Mouse (Mus musculus) lung, postnatal 36 days (tissue): ENCODE results near the gene Nr2c2ap.
A peak's percentile ranks its signal among the peaks of the same experiment; 100 is the strongest.

Experiments
- DNase-seq: peaks from one replicate; pipeline ENCODE4 v3.0.0; 2022; ENCODE audit warnings: mixed read lengths

The Nr2c2ap gene

DNA sequence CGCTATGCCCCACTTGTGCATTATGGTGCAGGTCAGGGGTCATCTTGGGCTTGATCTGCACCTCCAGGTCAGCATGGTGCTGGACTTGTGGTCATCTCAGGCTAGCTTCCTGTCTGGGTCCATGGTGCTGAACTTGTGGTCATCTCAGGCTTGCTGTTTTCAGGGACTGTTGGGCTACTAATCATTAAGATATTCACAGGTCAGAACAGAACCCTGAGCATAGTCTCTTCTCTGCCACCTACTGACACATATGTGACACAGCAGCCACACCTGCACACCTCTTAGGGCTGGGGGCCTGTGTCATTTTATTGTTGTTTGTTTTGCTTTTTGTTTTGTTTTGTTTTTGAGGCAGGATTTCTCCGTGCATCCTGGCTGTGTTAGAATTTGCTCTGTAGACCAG lies 8.3 kb upstream of the Nr2c2ap start:
- DNase-seq: peak; percentile 17

DNA sequence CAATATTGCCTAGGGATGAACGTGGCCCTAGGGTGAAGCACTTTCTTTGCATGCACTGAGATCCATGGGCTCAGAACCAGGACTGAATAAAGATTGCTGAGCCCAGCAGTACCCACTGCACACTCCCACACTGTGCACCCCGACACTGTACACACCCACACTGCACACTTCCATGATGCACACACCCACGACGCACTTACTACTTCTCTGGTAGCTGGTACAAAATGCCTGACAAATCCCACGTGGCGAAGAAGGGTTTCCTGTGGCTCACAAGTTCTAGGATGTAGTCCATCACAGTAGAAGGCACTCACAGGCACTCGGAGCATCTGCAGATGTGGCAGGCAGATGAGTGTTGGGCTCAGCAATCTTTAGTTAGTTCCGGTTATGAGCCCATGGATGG lies 6.1 kb upstream of the Nr2c2ap start:
- no peak for DNase-seq

DNA sequence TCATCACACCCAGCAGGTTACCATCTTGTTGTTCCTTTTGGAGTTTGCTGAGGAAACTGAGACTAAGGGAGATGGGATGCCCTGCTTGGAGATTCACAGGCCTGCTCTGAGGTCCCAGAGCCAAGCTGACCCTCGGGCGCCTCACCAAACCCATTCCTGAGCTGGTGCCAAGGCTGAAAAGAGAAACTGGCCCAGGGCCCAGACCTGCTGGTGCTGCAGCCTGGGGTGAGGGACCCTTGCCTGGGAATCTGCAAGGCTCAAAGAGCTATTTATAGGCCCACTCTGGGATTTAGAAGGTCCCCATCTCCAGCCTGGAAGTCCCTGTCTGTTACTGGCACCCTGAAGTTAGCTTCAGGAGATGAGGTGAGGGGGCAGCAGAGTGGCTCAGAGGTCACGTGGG lies 2.7 kb upstream of the Nr2c2ap start:
- peak; percentile 21 for DNase-seq

DNA sequence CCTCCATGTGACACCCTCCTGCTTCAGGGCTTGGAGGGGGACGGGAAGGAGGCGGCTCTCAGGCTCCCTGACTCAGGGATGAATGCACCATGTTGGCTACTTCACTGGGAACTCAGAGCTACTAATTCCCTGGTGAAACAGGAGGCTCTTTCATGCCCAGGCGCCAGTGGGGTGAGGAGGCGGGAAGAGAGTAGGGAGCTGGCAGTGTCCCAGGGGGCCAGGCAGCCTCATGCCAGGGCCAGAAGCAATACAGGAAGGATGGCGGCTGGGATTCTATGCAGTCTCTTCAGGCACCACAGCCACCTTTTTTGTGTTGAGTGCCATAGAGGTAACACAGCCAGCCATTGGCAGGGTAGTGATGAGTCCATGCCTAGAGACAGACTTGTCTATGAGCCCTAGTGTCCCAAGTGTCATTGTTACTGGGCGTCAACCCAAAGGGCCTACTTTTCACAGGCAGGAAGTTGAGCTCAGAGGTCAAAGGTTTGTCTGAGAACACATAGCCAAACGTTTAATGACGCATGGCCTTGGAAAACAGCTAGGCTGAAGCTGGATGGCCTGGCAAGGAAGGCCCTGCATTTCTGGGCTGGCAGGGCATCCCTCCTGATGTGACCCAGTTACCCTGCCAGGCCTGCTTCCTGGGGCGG lies 1.7 kb upstream of the Nr2c2ap start:
- DNase-seq: peak; percentile 50

DNA sequence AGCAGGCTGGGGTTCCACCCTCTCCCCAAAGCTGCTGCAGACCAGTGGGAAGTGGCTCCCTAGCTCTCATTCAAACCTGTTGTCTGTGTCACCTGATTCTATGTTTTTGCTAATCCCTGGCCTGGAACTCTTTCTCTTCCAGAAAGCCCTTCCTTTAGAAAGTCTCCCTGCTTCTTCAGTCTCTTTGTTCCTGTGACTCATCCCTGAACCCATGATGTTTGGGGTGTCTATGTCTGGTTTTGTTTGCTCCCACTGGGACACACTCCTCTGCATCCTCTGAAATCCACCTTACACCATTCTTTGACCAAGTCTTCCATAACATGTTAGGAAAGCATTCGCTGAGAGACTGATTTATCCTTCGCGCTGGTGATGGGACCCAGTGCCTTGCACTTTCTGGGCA lies 1.1 kb upstream of the Nr2c2ap start:
- no peak for DNase-seq

GRCm38 (mm10) chr8:70134086-70134485 lies 3.0 kb downstream of the Nr2c2ap start:
- DNase-seq: no peak

- no peak for DNase-seq
Observed at GRCm38 (mm10) chr8:70134931-70135330, 3.8 kb downstream of the Nr2c2ap start.

DNA sequence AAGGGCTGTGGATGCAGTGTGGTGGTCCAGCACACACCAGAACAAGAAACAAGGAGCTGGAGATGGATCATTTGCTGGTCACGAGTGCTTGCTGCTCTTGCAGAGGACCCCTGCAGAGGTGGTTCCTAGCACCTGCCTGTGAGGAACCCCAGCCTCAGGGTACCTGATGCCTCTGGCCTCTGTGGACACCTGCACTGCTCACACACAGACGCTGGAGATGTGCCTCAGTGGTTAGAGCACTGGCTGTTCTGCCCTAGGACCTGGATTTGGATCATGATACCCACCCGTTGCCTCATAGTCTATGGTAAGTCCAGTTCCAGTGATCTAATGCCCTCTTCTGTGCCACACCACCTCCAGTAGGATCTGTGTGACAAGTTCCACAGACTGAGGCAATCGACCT lies 5.5 kb downstream of the Nr2c2ap start:
- no peak for DNase-seq

DNA sequence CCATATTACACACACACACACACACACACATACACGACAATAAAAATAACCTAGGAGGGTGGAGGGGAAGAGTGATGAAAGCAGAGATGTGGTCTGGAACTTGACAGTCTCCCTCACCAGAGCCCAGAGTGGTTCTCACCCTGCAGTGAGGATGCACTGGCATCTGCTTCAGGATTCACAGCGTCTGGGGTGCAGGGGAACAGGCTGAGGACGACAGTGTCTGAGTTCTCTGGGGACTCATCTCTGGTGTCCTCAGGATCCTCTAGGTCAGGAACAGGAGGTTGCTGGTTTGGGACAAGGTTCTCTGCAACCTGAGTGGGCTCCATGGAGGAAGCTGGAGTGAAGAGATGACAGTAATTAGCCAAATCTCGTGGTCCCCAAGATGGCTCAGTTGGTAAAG lies 6.8 kb downstream of the Nr2c2ap start:
- no peak for DNase-seq

- peak; percentile 100 for DNase-seq
Observed at GRCm38 (mm10) chr8:70139026-70139857, 8.1 kb downstream of the Nr2c2ap start, which contains the start of the genes Rfxank, Borcs8 and Mef2b. Gene Rfxank, minus strand, starts transcription at chr8:70139154. Gene Borcs8, plus strand, starts transcription at chr8:70139499. Gene Mef2b, plus strand, starts transcription at chr8:70139711.

DNA sequence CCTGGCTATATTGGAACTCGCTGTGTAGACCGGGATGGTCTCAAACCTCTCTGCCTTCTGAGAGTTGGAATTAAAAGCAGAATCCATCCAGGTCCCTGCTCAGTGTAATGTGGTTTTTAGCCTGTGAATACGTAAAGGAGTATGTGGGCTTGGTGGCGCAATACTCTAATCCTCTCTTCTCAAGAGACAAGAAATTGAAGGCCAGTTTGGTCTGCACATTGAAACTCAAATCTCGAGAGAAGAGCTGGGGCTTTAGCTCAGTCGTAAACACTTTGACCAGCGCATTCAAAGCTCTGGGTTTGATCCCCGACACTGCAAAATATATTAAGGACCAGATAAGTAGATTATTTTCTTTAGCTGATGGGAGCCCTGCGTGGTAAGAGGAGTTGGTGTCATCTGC lies 8.8 kb downstream of the Nr2c2ap start:
- peak; percentile 21 for DNase-seq

DNA sequence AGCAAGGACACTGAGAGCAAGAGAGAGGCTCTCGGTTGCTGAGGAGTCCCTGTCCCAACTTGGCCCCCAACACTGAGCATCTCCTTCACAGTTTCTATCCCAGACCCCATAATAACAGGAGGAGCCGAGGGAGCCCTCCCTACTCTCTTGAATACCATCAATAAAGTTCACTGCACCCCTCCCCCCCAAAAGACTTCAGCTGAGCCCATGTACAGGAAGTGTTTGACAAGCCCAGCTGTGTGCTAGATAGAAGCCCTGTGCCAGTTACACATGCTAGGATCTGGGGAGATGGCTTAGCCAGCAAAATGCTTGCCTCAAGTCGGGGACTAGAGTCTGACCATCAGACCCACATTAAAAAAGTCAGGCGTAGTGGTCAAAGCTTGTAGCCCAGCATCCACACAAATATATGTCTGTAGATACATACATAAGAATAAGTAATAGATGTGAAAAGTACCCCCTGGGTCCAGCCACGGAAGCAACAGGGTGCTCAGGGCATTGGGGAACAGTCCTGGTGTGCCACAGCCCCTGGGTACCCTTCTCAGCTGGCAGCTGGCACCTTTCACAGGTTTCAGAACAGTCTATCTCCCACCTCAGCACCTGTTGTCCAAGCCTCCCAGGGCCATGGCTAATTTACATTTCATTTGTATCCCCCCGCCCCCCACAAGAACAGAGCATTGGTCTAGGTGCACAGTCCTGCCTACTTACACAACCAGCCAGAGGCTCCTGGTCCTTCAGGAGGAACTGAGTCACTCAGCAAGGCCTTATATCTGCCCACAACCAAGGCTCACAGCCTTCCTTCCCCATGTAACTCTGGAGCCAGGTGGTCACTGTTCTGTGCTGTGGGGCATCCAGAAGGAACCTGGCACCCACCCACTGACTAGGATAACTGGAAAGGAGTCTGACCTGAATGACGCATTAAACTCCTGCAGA lies 16.8 kb downstream of the Nr2c2ap start:
- no peak for DNase-seq

GRCm38 (mm10) chr8:70150158-70150557 lies 19.0 kb downstream of the Nr2c2ap start:
- DNase-seq: no peak

- DNase-seq: peak; percentile 83
Observed at GRCm38 (mm10) chr8:70152537-70153257, 21.6 kb downstream of the Nr2c2ap start.

DNA sequence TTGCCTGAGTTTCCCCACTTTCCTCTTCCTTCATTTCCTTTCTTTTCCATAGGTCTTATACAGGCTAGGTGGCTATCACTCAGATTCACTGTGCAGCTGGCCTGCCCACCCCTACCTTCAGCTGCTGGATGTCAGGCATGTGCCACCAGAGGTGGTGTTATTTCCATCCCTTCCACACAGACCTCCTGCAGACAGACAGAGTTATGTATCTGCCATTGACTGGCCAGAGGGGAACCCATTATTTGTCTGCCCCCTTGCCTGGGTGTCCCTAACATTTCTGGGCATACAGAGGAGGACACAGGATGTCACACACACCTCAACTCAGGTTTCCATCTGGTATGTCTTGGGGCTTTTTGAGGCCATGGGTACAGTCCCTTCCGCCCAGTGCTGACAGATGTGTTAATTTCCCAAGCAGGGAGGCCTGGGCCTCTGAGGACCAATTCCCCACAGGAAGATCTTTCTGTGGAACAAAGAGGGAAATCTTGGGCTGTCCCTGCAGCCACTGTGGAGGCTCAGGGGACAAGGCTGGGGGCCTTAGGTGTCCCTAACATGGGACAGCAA lies 26.2 kb downstream of the Nr2c2ap start:
- no peak for DNase-seq

DNA sequence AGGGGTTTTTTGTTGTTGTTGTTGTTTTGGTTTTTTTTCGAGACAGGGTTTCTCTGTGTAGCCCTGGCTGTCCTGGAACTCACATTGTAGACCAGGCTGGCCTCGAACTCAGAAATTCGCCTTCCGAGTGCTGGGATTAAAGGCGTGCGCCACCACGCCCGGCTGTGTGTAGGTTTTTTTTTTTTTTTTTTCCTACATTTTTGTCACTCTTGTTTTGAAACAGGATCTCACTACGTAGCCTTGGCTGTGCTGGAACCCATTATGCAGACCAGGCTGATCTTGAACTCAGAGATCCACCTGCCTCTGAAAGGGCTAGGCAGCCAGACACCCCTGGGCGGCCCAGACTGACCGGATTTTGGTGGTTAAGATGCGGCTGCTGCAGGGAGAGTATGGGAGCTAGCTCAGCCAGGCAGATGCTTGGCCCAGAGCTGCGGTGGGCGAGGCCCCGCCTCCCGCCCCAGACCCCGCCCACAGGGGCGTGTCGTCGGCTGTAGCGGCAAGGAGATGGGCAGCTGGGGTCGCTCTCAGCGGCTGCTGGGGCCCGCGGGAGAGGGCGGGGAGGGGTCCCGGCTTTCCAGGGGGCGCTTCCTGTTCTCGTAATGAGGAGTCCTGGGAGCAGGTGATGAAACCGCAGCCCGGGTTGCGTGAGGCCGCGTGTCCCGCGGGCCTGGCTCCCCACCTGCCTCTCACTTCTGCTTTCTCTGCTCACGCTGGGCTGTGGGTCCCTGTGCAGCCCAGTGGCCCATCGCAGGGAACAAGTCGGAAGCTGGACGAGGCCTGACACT lies 27.1 kb downstream of the Nr2c2ap start:
- peak; percentile 70 for DNase-seq

- no peak for DNase-seq
Observed at GRCm38 (mm10) chr8:70159211-70159610, 28.1 kb downstream of the Nr2c2ap start.

GRCm38 (mm10) chr8:70160015-70160414 lies 28.9 kb downstream of the Nr2c2ap start:
- peak; percentile 26 for DNase-seq

DNA sequence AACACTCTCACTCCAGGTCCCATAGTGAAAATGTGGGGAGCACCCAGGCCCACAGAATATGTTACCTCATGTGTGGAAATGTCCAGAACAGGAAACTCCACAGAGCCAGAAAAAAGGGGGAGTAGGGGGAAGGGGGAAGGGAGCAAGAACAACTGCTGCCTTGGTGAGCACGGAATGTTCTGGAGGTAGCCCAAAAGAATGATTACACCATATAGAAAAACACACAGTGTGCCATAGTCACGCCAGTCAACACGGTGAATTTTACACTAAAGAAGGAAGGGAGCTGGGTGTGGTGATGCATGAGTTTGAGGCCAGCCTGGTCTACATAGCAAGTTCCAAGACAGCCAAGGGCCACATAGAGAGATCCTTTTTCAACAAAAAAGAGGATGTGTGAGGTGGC lies 32.2 kb downstream of the Nr2c2ap start:
- DNase-seq: no peak

DNA sequence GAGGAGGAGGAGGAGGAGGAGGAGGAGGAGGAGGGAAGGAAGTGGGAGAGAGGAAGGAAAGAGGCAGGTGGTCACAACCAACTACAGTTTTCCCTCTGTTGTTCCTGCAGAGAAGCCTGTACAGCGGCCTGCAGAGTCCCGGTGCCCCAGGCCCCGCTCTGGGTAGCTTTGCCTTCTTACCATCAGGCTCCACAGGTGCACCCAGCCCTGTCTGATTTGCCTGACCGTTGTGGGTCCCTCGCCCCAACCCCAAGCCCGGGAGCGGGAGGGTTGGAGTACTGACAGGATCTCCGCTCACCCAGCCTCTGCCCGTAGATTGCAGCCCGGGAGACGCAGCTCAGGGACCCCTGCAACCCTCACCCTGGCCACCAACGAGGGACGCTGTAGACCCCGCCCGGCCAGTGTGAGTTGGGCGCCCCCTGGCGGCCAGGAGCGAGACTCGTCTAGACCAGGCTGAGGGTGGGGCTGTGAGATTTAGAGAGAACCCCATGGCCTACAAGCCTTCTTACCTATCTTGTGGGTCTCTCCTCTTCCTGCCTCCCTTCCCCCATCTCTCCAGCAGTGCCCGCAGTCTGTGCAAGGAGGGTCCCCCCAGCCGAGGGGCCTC lies 35.5 kb downstream of the Nr2c2ap start:
- DNase-seq: peak; percentile 66

DNA sequence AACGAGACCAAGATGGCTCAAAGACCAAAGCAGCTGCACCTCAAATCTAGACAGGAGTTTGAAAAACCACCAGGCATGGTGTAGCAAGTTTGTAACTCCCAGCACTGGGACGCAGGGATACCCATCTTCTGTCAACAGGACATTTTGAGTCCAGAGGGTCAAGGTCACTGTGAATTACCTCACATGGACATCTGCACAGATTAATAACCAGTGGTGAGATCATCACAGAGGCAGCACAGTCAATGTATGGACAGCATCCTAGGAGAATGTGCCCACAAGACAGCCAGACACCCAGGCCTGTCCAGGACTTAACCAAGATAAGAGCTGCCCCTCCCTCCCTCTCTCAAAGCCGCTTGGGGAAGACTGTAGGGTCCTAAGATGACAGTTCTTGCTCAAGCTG lies 39.0 kb downstream of the Nr2c2ap start:
- DNase-seq: no peak
